Mouse (Mus musculus) forebrain, embryonic 13.5 days (tissue): ENCODE results near the gene Men1. TPM values are rescaled to one million over a fixed set of nuclear protein-coding genes. Genes with fewer than 3 reads are reported as not detected.
A peak's percentile ranks its signal among the peaks of the same experiment; 100 is the strongest.
"Not testable (repeated sequence)": the region's sequence is repeated elsewhere in the genome, so short reads cannot be mapped to it uniquely, and the experiment has no call there.

ENCODE experiments used
- ATAC-seq: fragments of 200-750 bp; cut with Nextera tagmentation; 2 replicates; pipeline ENCODE4 v1.8.0; 2017
- H3K27ac ChIP-seq: fragments of 300-500 bp; sonication (generic); 2 replicates; pipeline ENCODE4 v1.5.1; 2015; ENCODE audit warnings: inconsistent platforms, mild to moderate bottlenecking, moderate library complexity
- H3K27me3 ChIP-seq: fragments of 300-500 bp; sonication (generic); 2 replicates; pipeline ENCODE4 v1.6.1; 2015; ENCODE audit warnings: mild to moderate bottlenecking, inconsistent platforms
- H3K36me3 ChIP-seq: fragments of 300-500 bp; sonication (generic); 2 replicates; pipeline ENCODE4 v1.6.1; 2015; ENCODE audit warnings: mild to moderate bottlenecking, inconsistent platforms; ENCODE audit not compliant: poor library complexity, severe bottlenecking
- H3K4me1 ChIP-seq: fragments of 300-500 bp; sonication (generic); 2 replicates; pipeline ENCODE4 v1.6.1; 2015; ENCODE audit warnings: inconsistent platforms
- H3K4me2 ChIP-seq: fragments of 300-500 bp; sonication (generic); 2 replicates; pipeline ENCODE4 v1.6.1; 2015; ENCODE audit warnings: inconsistent platforms, mild to moderate bottlenecking, moderate library complexity
- H3K4me3 ChIP-seq: fragments of 300-500 bp; sonication (generic); 2 replicates; pipeline ENCODE4 v1.5.1; 2015; ENCODE audit warnings: mild to moderate bottlenecking, inconsistent platforms
- H3K9ac ChIP-seq: fragments of 300-500 bp; sonication (generic); 2 replicates; pipeline ENCODE4 v1.6.1; 2015; ENCODE audit warnings: mild to moderate bottlenecking, inconsistent platforms
- H3K9me3 ChIP-seq: fragments of 300-500 bp; sonication (generic); replicated peaks from 2 replicates; pipeline ENCODE4 v1.6.1; 2016; ENCODE audit warnings: inconsistent platforms
- WGBS: fragments of 180-500 bp; shearing (Covaris S2); methylation state at CpG from one replicate; pipeline ENCODE4 v1.1.7; 2015; 5-methylcytosine and 5-hydroxymethylcytosine counted together
- polyA plus RNA-seq: library from polyadenylated mRNA; unstranded; fragments of >200 nt; fragmentation: Nextera tagmentation; extraction: Ambion mirVana; gene quantifications from 2 replicates; pipeline ENCODE4 v1.2.1, GENCODE M21; 2015

Gene Men1
- polyA plus RNA-seq, result 83.8 and 92.4 TPM in 2 replicates

GRCm38 (mm10) chr19:6334673-6335457 is at the start of gene Men1:
Gene Men1, plus strand, starts transcription at chr19:6334979.
- Histone ChIP-seq H3K9ac (peak within 1 kb of the TSS; percentile 89), H3K9me3 (no peaks in the 10 kb centered on the region), H3K4me3 (peak within 1 kb of the TSS; percentile 78), H3K4me2 (peak within 1 kb of the TSS; percentile 95), H3K36me3 (peaks cover 33% of the 10 kb centered on the region), H3K27me3 (no peaks in the 10 kb centered on the region), H3K4me1 (peaks cover 35% of the 10 kb centered on the region), H3K27ac (peak within 1 kb of the TSS; percentile 61)
- under 1% methylated on average over 39 of the region's 43 CpGs for WGBS
- peak; percentile 95 for ATAC-seq

- Histone ChIP-seq H3K27me3 (no peaks in the 10 kb centered on the region), H3K4me2 (no peak overlapping the region), H3K36me3 (peaks cover 93% of the 10 kb centered on the region), H3K9ac (no peak overlapping the region), H3K27ac (no peak overlapping the region), H3K9me3 (no peaks in the 10 kb centered on the region), H3K4me3 (no peak overlapping the region), H3K4me1 (no peaks in the 10 kb centered on the region; the same call in 1 of the 2 replicates)
- WGBS, result 87% methylated on average over 8 of the region's 8 CpGs
- ATAC-seq, result no peak
Measured at GRCm38 (mm10) chr19:6285226-6285625, 49.6 kb upstream of the Men1 start.

GRCm38 (mm10) chr19:6285632-6286433 is 48.9 kb upstream of the Men1 start:
- no peak overlapping the region for H3K4me3 ChIP-seq
- H3K27ac ChIP-seq, result no peak overlapping the region
- ATAC-seq, result no peak
- H3K27me3 ChIP-seq, result no peaks in the 10 kb centered on the region
- H3K4me1 ChIP-seq, result no peaks in the 10 kb centered on the region
- H3K36me3 ChIP-seq, result peaks cover 88% of the 10 kb centered on the region
- no peak overlapping the region for H3K4me2 ChIP-seq
- H3K9me3 ChIP-seq, result no peaks in the 10 kb centered on the region
- H3K9ac ChIP-seq, result no peak overlapping the region
- WGBS, result 85% methylated on average over 7 of the region's 7 CpGs

- Histone ChIP-seq H3K9ac (no peak overlapping the region), H3K27me3 (no peaks in the 10 kb centered on the region), H3K9me3 (no peaks in the 10 kb centered on the region), H3K4me2 (no peak overlapping the region), H3K4me3 (no peak overlapping the region), H3K4me1 (no peaks in the 10 kb centered on the region), H3K27ac (no peak overlapping the region), H3K36me3 (peaks cover 88% of the 10 kb centered on the region)
- 91% methylated on average over 19 of the region's 19 CpGs for WGBS
- no peak for ATAC-seq
Measured at GRCm38 (mm10) chr19:6286434-6287401, 48.1 kb upstream of the Men1 start.

GRCm38 (mm10) chr19:6288236-6288894 is 46.4 kb upstream of the Men1 start:
- Histone ChIP-seq H3K4me2 (no peak overlapping the region), H3K4me3 (no peak overlapping the region), H3K4me1 (no peaks in the 10 kb centered on the region), H3K9me3 (no peaks in the 10 kb centered on the region), H3K9ac (no peak overlapping the region), H3K36me3 (peaks cover 86% of the 10 kb centered on the region), H3K27me3 (no peaks in the 10 kb centered on the region), H3K27ac (no peak overlapping the region)
- 80% methylated on average over 13 of the region's 13 CpGs for WGBS
- no peak for ATAC-seq

GRCm38 (mm10) chr19:6289696-6290238 is 45.0 kb upstream of the Men1 start:
- Histone ChIP-seq H3K4me1 (no peaks in the 10 kb centered on the region), H3K4me2 (no peak overlapping the region), H3K4me3 (no peak overlapping the region), H3K9me3 (no peaks in the 10 kb centered on the region), H3K36me3 (peaks cover 86% of the 10 kb centered on the region), H3K9ac (no peak overlapping the region), H3K27ac (no peak overlapping the region), H3K27me3 (no peaks in the 10 kb centered on the region)
- no peak for ATAC-seq
- 93% methylated on average over 14 of the region's 14 CpGs for WGBS

GRCm38 (mm10) chr19:6290720-6291116 is 44.1 kb upstream of the Men1 start:
- H3K4me2 ChIP-seq, H3K9ac ChIP-seq, ATAC-seq, H3K9me3 ChIP-seq, H3K4me3 ChIP-seq, H3K4me1 ChIP-seq, H3K27ac ChIP-seq, H3K27me3 ChIP-seq: not testable (repeated sequence)
- 93% methylated on average over 5 of the region's 6 CpGs for WGBS
- H3K36me3 ChIP-seq, result peaks cover 86% of the 10 kb centered on the region

GRCm38 (mm10) chr19:6291117-6291781 is 43.5 kb upstream of the Men1 start:
- no peaks in the 10 kb centered on the region for H3K4me1 ChIP-seq
- no peak overlapping the region for H3K9ac ChIP-seq
- H3K27me3 ChIP-seq, result no peaks in the 10 kb centered on the region
- WGBS, result 89% methylated on average over 10 of the region's 10 CpGs
- peaks cover 86% of the 10 kb centered on the region for H3K36me3 ChIP-seq
- H3K4me3 ChIP-seq, result no peak overlapping the region
- ATAC-seq, result no peak
- peak overlapping the region; percentile 19; the same call in 1 of the 2 replicates for H3K27ac ChIP-seq
- no peak overlapping the region for H3K4me2 ChIP-seq
- no peaks in the 10 kb centered on the region for H3K9me3 ChIP-seq

GRCm38 (mm10) chr19:6292262-6292661 is 42.5 kb upstream of the Men1 start:
- Histone ChIP-seq H3K4me3 (no peak overlapping the region), H3K36me3 (peaks cover 86% of the 10 kb centered on the region), H3K27me3 (no peaks in the 10 kb centered on the region), H3K9ac (no peak overlapping the region), H3K9me3 (no peaks in the 10 kb centered on the region), H3K4me1 (no peaks in the 10 kb centered on the region), H3K4me2 (no peak overlapping the region), H3K27ac (no peak overlapping the region)
- no peak for ATAC-seq
- WGBS, result 93% methylated on average over 5 of the region's 5 CpGs

- Histone ChIP-seq H3K27ac (no peak overlapping the region), H3K4me1 (no peaks in the 10 kb centered on the region), H3K9me3 (no peaks in the 10 kb centered on the region), H3K4me2 (no peak overlapping the region), H3K4me3 (no peak overlapping the region), H3K9ac (no peak overlapping the region), H3K27me3 (no peaks in the 10 kb centered on the region), H3K36me3 (peaks cover 91% of the 10 kb centered on the region)
- ATAC-seq, result no peak
- WGBS, result 95% methylated on average over 17 of the region's 17 CpGs
Measured at GRCm38 (mm10) chr19:6294301-6294700, 40.5 kb upstream of the Men1 start.
